Mouse (Mus musculus) ovary, adult 18-20 months (tissue): Measurements from ENCODE around the gene Rln3.

Source experiments
- DNase-seq: peaks from one replicate; pipeline ENCODE4 v3.0.0; 2022; ENCODE audit warnings: low spot score, mixed read lengths

Gene Rln3

GRCm38 (mm10) chr8:84065037-84065436 lies 20.2 kb upstream of the Rln3 start, which contains the start of gene Gm10643:
TSS of gene Gm10643 (minus strand) at chr8:84065137.
- no peak for DNase-seq

GRCm38 (mm10) chr8:84063861-84064610 lies 19.2 kb upstream of the Rln3 start:
- no peak for DNase-seq

GRCm38 (mm10) chr8:84060245-84060644 lies 15.4 kb upstream of the Rln3 start:
- no peak for DNase-seq

GRCm38 (mm10) chr8:84059226-84059625 lies 14.4 kb upstream of the Rln3 start:
- DNase-seq, result no peak

GRCm38 (mm10) chr8:84057827-84058226 lies 13.0 kb upstream of the Rln3 start:
- no peak for DNase-seq

- DNase-seq, result no peak
Observed at GRCm38 (mm10) chr8:84053229-84053628, 8.4 kb upstream of the Rln3 start.

GRCm38 (mm10) chr8:84052746-84053145 lies 7.9 kb upstream of the Rln3 start:
- no peak for DNase-seq

- no peak for DNase-seq
Observed at GRCm38 (mm10) chr8:84048171-84048570, 3.4 kb upstream of the Rln3 start.

- DNase-seq, result no peak
Observed at GRCm38 (mm10) chr8:84046505-84046904, 1.7 kb upstream of the Rln3 start.

- DNase-seq, result no peak
Observed at GRCm38 (mm10) chr8:84044103-84044502, 697 bp downstream of the Rln3 start.

- no peak for DNase-seq
Observed at GRCm38 (mm10) chr8:84042948-84043342, 1.9 kb downstream of the Rln3 start.

- no peak for DNase-seq
Observed at GRCm38 (mm10) chr8:84042066-84042947, 2.5 kb downstream of the Rln3 start, which contains the start of gene Il27ra. TSS of gene Il27ra (minus strand) at chr8:84042589.

GRCm38 (mm10) chr8:84039050-84039449 lies 5.8 kb downstream of the Rln3 start:
- no peak for DNase-seq

GRCm38 (mm10) chr8:84038015-84038414 lies 6.8 kb downstream of the Rln3 start:
- peak; percentile 54 for DNase-seq

- DNase-seq, result no peak
Observed at GRCm38 (mm10) chr8:84032777-84033176, 12.0 kb downstream of the Rln3 start.

GRCm38 (mm10) chr8:84029272-84029671 lies 15.5 kb downstream of the Rln3 start:
- no peak for DNase-seq

- no peak for DNase-seq
Observed at GRCm38 (mm10) chr8:84027449-84027848, 17.4 kb downstream of the Rln3 start.

- peak; percentile 54 for DNase-seq
Observed at GRCm38 (mm10) chr8:84025863-84026262, 18.9 kb downstream of the Rln3 start.

- no peak for DNase-seq
Observed at GRCm38 (mm10) chr8:84024171-84024570, 20.6 kb downstream of the Rln3 start.

GRCm38 (mm10) chr8:84023631-84024030 lies 21.2 kb downstream of the Rln3 start:
- no peak for DNase-seq

GRCm38 (mm10) chr8:84023085-84023484 lies 21.7 kb downstream of the Rln3 start:
- DNase-seq, result no peak

- DNase-seq, result no peak
Observed at GRCm38 (mm10) chr8:84021569-84021968, 23.2 kb downstream of the Rln3 start.

GRCm38 (mm10) chr8:84021096-84021495 lies 23.7 kb downstream of the Rln3 start, which contains the start of gene Palm3:
TSS of gene Palm3 (plus strand) at chr8:84021471.
- DNase-seq, result no peak
